Mouse (Mus musculus) left cerebral cortex, adult 6 months (tissue): ENCODE measurements around the gene Fbln1. TPM values are rescaled to one million over a fixed set of nuclear protein-coding genes. Genes with fewer than 3 reads are reported as not detected.

Experiments
- long read RNA-seq, 2 experiments: library from polyadenylated mRNA; unstranded; transcript quantifications; one replicate each; pipeline ENCODE4 v2.0.0; 2019 to 2020
- polyA plus RNA-seq: library from polyadenylated mRNA; unstranded; fragments of <200 nt; fragmentation: Nextera tagmentation; gene quantifications from 2 replicates; pipeline ENCODE4 v1.2.3, GENCODE M21; 2021

Gene Fbln1
- 10.5 and 11.6 TPM in 2 replicates for polyA plus RNA-seq
- long read RNA-seq, experiment 1, transcript Fbln1-202 (15 exons, 2,273 nt): major isoform, 17 of 36 reads
- long read RNA-seq, experiment 1, transcript Fbln1-201 (17 exons, 3,659 nt): minor isoform, 16 of 36 reads
- long read RNA-seq, experiment 1, partial matches to known transcripts: 2 of 36 reads
- long read RNA-seq, experiment 1, other reads (novel, unspliced or antisense): 1 of 36 reads
- long read RNA-seq, experiment 2, transcript Fbln1-202 (15 exons, 2,273 nt): major isoform, 6 of 13 reads
- long read RNA-seq, experiment 2, partial matches to known transcripts: 4 of 13 reads
- long read RNA-seq, experiment 2, other reads (novel, unspliced or antisense): 1 of 13 reads

DNA sequence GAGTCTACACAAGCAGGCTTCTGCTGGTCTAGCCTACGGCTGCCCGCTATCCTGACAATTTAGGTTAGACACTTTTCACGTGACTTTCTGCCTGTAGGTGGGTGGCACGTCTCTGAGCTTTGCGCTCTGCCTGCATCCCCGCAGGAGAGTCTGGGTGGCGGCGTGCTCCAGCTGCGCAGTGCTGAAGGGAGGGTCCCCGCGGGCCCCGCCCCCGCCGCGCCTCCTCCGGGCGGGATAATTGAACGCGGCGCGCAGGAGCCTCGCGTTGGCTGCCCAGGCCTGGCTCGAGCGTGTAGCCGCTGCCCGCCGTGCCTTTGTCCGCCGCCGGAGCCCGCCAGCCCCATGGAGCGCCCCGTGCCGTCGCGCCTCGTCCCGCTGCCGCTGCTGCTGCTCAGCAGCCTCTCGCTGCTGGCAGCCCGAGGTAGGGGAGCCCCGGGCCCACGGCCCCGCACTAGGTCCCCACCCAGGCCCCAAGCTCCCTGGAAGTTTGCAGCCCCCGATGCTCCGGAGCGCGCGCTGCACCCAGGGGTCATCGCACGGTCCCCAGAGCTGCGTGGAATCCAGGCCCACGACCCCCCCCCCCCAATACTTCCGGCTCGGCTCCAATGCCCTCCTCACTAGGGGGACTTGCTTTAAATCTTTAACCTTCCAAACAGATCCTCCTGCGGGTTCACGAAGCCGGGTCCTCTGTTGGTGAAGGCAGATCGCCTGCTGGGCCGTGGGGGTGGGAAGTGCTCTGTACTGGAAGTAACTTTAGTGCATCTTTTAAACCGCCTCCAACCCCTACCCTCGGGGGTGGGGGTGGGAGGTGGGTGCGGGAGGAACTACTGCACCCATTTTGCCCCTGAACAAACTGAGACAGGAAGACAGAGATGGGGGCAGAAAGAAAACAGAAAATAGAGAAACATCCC lies at the start of gene Fbln1:
Fbln1 (plus strand) TSS at position 158 of the 911 bp plus-strand sequence.

DNA sequence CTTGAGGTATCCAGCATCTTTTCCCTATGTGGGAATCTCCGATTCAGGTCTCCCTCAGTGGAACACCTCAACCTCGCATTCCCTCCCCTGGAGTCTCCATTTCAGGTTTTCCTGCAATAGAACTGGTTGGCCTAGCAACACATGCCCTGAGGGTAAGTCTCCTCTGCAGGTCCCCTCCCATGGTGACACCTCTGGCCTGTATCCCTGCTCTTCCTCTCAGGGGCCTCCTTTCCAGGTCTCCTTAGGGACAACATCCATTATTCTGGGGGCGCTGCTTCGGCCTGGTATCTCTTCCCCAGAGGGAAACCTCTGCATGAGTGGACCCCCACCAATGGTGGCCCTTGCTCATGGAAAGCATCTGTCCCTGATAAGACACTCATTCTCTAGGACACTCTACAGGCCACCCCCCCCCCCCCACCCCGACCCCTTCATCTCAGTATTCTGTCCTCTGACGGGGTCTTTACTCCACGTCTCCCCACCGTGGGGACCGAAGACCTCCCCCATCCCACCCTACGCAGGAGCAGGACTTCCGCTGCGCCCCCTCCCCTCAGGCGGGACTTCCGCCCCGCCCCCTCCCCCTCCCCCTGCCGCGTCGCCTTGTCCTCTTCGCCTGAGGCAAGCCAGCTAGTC lies 130.0 kb downstream of the Fbln1 start, which contains the start of gene Atxn10:
Atxn10 (plus strand) TSS at position 575 of the 630 bp plus-strand sequence.

Other genes starting within 250 kb of the Fbln1 start
- 5.2 and 5.4 TPM in 2 replicates for gene 5031439G07Rik, start 217.4 kb upstream of the Fbln1 start, polyA plus RNA-seq
- gene Upk3a, start 188.8 kb upstream of the Fbln1 start, polyA plus RNA-seq: 0.44 TPM in 1 of 2 replicates, not detected in the other
- 9.7 and 15.7 TPM in 2 replicates for gene Fam118a, start 177.0 kb upstream of the Fbln1 start, polyA plus RNA-seq
- 0.04 and 0.27 TPM in 2 replicates for gene Smc1b, start 74.0 kb upstream of the Fbln1 start, polyA plus RNA-seq
- gene Ribc2, start 73.9 kb upstream of the Fbln1 start, polyA plus RNA-seq: 0.32 and 0.53 TPM in 2 replicates
- 266 and 278 TPM in 2 replicates for gene Atxn10, start 130.3 kb downstream of the Fbln1 start, polyA plus RNA-seq